Mouse (Mus musculus) kidney, postnatal 0 days (tissue): ENCODE data around the gene Drg2. TPM values are rescaled to one million over a fixed set of nuclear protein-coding genes. Genes with fewer than 3 reads are reported as not detected.

ENCODE experiments used
- ATAC-seq: fragments of 200-750 bp; cut with Nextera tagmentation; replicated peaks from 2 replicates; pipeline ENCODE4 v1.8.0; 2017; ENCODE audit warnings: low read depth, moderate number of reproducible peaks, moderate TSS enrichment, moderate library complexity; ENCODE audit not compliant: low FRiP score
- DNase-seq: peaks from one replicate; pipeline ENCODE4 v3.0.0-alpha.2; 2016; ENCODE audit warnings: low spot score
- H3K27ac ChIP-seq: fragments of 300-500 bp; sonication (generic); 2 replicates; pipeline ENCODE4 v1.5.1; 2014; ENCODE audit warnings: mild to moderate bottlenecking
- H3K27me3 ChIP-seq: fragments of 300-500 bp; sonication (generic); 2 replicates; pipeline ENCODE4 v1.6.1; 2014; ENCODE audit warnings: low read length, mixed read lengths; ENCODE audit not compliant: insufficient read depth
- H3K36me3 ChIP-seq: fragments of 300-500 bp; sonication (generic); 2 replicates; pipeline ENCODE4 v1.6.1; 2014; ENCODE audit warnings: low read length, mixed read lengths; ENCODE audit not compliant: insufficient read depth
- H3K4me1 ChIP-seq: fragments of 300-500 bp; sonication (generic); replicated peaks from 2 replicates; pipeline ENCODE4 v1.6.1; 2014; ENCODE audit warnings: antibody characterized with exemption, low read length, mixed read lengths; ENCODE audit not compliant: insufficient read depth
- H3K4me2 ChIP-seq: fragments of 300-500 bp; sonication (generic); 2 replicates; pipeline ENCODE4 v1.6.1; 2014; ENCODE audit warnings: mild to moderate bottlenecking, low read length, moderate library complexity, mixed read lengths
- H3K4me3 ChIP-seq: fragments of 300-500 bp; sonication (generic); replicated peaks from 2 replicates; pipeline ENCODE4 v1.5.1; 2014; ENCODE audit warnings: low read depth, low read length
- H3K9ac ChIP-seq: fragments of 300-500 bp; sonication (generic); 2 replicates; pipeline ENCODE4 v1.6.1; 2014; ENCODE audit warnings: low read depth, low read length
- H3K9me3 ChIP-seq: fragments of 300-500 bp; sonication (generic); replicated peaks from 2 replicates; pipeline ENCODE4 v1.6.1; 2016; ENCODE audit warnings: low read length, inconsistent platforms, mixed read lengths
- CTCF ChIP-seq: IDR thresholded peaks from 2 replicates; pipeline ENCODE4 v1.5.1; 2016; ENCODE audit warnings: antibody characterized with exemption, low read depth, mild to moderate bottlenecking, moderate library complexity
- WGBS: fragments of 180-500 bp; shearing (Covaris S2); extraction: QIAGEN DNeasy Blood & Tissue Kit; methylation state at CpG from one replicate; pipeline ENCODE4 v1.1.7; 2014; 5-methylcytosine and 5-hydroxymethylcytosine counted together
- polyA plus RNA-seq: library from polyadenylated mRNA; unstranded; fragments of >200 nt; fragmentation: Nextera tagmentation; extraction: Ambion mirVana; gene quantifications from 2 replicates; pipeline ENCODE4 v1.2.1, GENCODE M21; 2015

The Drg2 gene
- 77.4 and 80.7 TPM in 2 replicates for polyA plus RNA-seq

- peak; percentile 95 for DNase-seq
- peak within 1 kb of the TSS; percentile 43 for H3K27ac ChIP-seq
Observed at GRCm38 (mm10) chr11:60454080-60454744, at the start of gene Drg2. Gene Drg2 (plus strand): TSS chr11:60454591.

GRCm38 (mm10) chr11:60406606-60407005 lies 47.8 kb upstream of the Drg2 start:
- Histone ChIP-seq H3K9ac (no peak overlapping the region), H3K36me3 (peaks cover 32% of the 10 kb centered on the region), H3K4me3 (no peak overlapping the region), H3K4me2 (no peak overlapping the region), H3K27ac (no peak overlapping the region), H3K4me1 (no peaks in the 10 kb centered on the region), H3K9me3 (no peaks in the 10 kb centered on the region), H3K27me3 (no peaks in the 10 kb centered on the region)
- ATAC-seq (no peak), DNase-seq (no peak)
- no peak for TF ChIP-seq CTCF
- WGBS = 94% methylated on average over 1 of the region's 1 CpGs

More at GRCm38 (mm10) chr11:60454080-60454744, at the start of gene Drg2:
- peak; percentile 84 for ATAC-seq
- H3K4me2 ChIP-seq = peak within 1 kb of the TSS; percentile 71
- peaks cover 11% of the 10 kb centered on the region; the same call in 1 of the 2 replicates for H3K36me3 ChIP-seq
- peak within 1 kb of the TSS; percentile 87 for H3K9ac ChIP-seq
- H3K4me3 ChIP-seq = peak within 1 kb of the TSS; percentile 68
- no peaks in the 10 kb centered on the region for H3K9me3 ChIP-seq
- no peaks in the 10 kb centered on the region for H3K27me3 ChIP-seq
- TF ChIP-seq CTCF = no peak; the same call in 1 of the 2 replicates
- 0 out of 2 replicates have a peak, but pooled peaks cover 5% of the 10 kb centered on the region for H3K4me1 ChIP-seq
- 5% methylated on average over 27 of the region's 27 CpGs for WGBS

- no peak overlapping the region for H3K4me3 ChIP-seq
- no peak overlapping the region for H3K27ac ChIP-seq
- H3K9ac ChIP-seq = no peak overlapping the region
- no peaks in the 10 kb centered on the region for H3K9me3 ChIP-seq
- peaks cover 4% of the 10 kb centered on the region; the same call in 1 of the 2 replicates for H3K4me1 ChIP-seq
- no peaks in the 10 kb centered on the region for H3K27me3 ChIP-seq
- H3K36me3 ChIP-seq = peaks cover 10% of the 10 kb centered on the region
- WGBS = 12% methylated on average over 3 of the region's 3 CpGs
- no peak for ATAC-seq
- no peak overlapping the region for H3K4me2 ChIP-seq
- peak; percentile 93 for DNase-seq
- peak; percentile 88 for TF ChIP-seq CTCF
Observed at GRCm38 (mm10) chr11:60412173-60412572, 42.2 kb upstream of the Drg2 start.

GRCm38 (mm10) chr11:60412921-60413320 lies 41.5 kb upstream of the Drg2 start:
- no peak overlapping the region for H3K4me3 ChIP-seq
- H3K4me1 ChIP-seq = peaks cover 4% of the 10 kb centered on the region; the same call in 1 of the 2 replicates
- no peak for DNase-seq
- no peak overlapping the region for H3K9ac ChIP-seq
- peaks cover 6% of the 10 kb centered on the region for H3K36me3 ChIP-seq
- no peaks in the 10 kb centered on the region for H3K9me3 ChIP-seq
- TF ChIP-seq CTCF = no peak
- H3K4me2 ChIP-seq = no peak overlapping the region
- no peak overlapping the region for H3K27ac ChIP-seq
- no peak for ATAC-seq
- no peaks in the 10 kb centered on the region for H3K27me3 ChIP-seq
- 86% methylated on average over 2 of the region's 2 CpGs for WGBS

- Histone ChIP-seq H3K4me3 (peak overlapping the region; percentile 91), H3K9me3 (no peaks in the 10 kb centered on the region), H3K27ac (peak overlapping the region; percentile 60), H3K4me2 (peak overlapping the region; percentile 57), H3K36me3 (no peaks in the 10 kb centered on the region), H3K9ac (peak overlapping the region; percentile 64), H3K27me3 (no peaks in the 10 kb centered on the region), H3K4me1 (peaks cover 12% of the 10 kb centered on the region; the same call in 1 of the 2 replicates)
- TF ChIP-seq CTCF = no peak
- DNase-seq = no peak
- WGBS = under 1% methylated on average over 21 of the region's 21 CpGs
- peak; percentile 53 for ATAC-seq
Observed at GRCm38 (mm10) chr11:60416590-60416962, 37.8 kb upstream of the Drg2 start.

- peak; percentile 95 for ATAC-seq
- H3K27ac ChIP-seq = peak within 1 kb of the TSS; percentile 88
- WGBS = under 1% methylated on average over 69 of the region's 81 CpGs
- TF ChIP-seq CTCF = no peak
- H3K36me3 ChIP-seq = no peaks in the 10 kb centered on the region
- peaks cover 12% of the 10 kb centered on the region; the same call in 1 of the 2 replicates for H3K4me1 ChIP-seq
- DNase-seq = peak; percentile 99
- peak within 1 kb of the TSS; percentile 96 for H3K4me2 ChIP-seq
- H3K9ac ChIP-seq = peak within 1 kb of the TSS; percentile 89
- peak within 1 kb of the TSS; percentile 91 for H3K4me3 ChIP-seq
- H3K27me3 ChIP-seq = no peaks in the 10 kb centered on the region
- H3K9me3 ChIP-seq = no peaks in the 10 kb centered on the region
Observed at GRCm38 (mm10) chr11:60416963-60417716, 37.3 kb upstream of the Drg2 start, which contains the start of gene Gid4. Gene Gid4 (plus strand): TSS chr11:60417145.
